Mouse (Mus musculus) brain, embryonic 14.5 days (tissue): Measurements from ENCODE around the gene Ctla2a.

Experiments
- CTCF ChIP-seq: fragments of 200-500 bp; IDR thresholded peaks from 2 replicates; pipeline ENCODE4 v1.5.1; 2012; ENCODE audit warnings: inconsistent platforms, mild to moderate bottlenecking, moderate library complexity, borderline replicate concordance; ENCODE audit not compliant: insufficient read depth, insufficient read length; ENCODE audit errors: extremely low read depth
- POLR2A ChIP-seq: fragments of 200-500 bp; IDR thresholded peaks from 2 replicates; pipeline ENCODE4 v1.6.1; 2012; ENCODE audit warnings: mild to moderate bottlenecking, inconsistent platforms, borderline replicate concordance; ENCODE audit not compliant: poor library complexity, insufficient read depth, insufficient read length, severe bottlenecking; ENCODE audit errors: extremely low read depth

- no peak for TF ChIP-seq POLR2A
- no peak for TF ChIP-seq CTCF
Observed at GRCm38 (mm10) chr13:60961706-60962105, 25.3 kb upstream of the Ctla2a start.
